Mouse (Mus musculus) testis, postnatal 10 days (tissue): ENCODE results near the gene Camta2.

Experiments used
- DNase-seq: peaks from one replicate; pipeline ENCODE4 v3.0.0; 2021; ENCODE audit warnings: low spot score

The Camta2 gene

GRCm38 (mm10) chr11:70647716-70648420 is 40.0 kb downstream of the Camta2 start:
- peak; percentile 66 for DNase-seq

- DNase-seq = peak; percentile 97
Observed at GRCm38 (mm10) chr11:70646691-70647650, 40.9 kb downstream of the Camta2 start, which contains the start of the genes Rnf167 and Slc25a11. TSS of gene Rnf167 (plus strand) at chr11:70647235. TSS of gene Slc25a11 (minus strand) at chr11:70647479.

- peak; percentile 63 for DNase-seq
Observed at GRCm38 (mm10) chr11:70646259-70646555, 41.7 kb downstream of the Camta2 start.

- no peak for DNase-seq
Observed at GRCm38 (mm10) chr11:70645461-70646258, 42.2 kb downstream of the Camta2 start.

- DNase-seq = no peak
Observed at GRCm38 (mm10) chr11:70644564-70645103, 43.3 kb downstream of the Camta2 start.

GRCm38 (mm10) chr11:70643051-70643450 is 44.9 kb downstream of the Camta2 start:
- DNase-seq = no peak

GRCm38 (mm10) chr11:70641241-70641640 is 46.7 kb downstream of the Camta2 start:
- DNase-seq = no peak

- no peak for DNase-seq
Observed at GRCm38 (mm10) chr11:70639976-70640375, 47.9 kb downstream of the Camta2 start.

- no peak for DNase-seq
Observed at GRCm38 (mm10) chr11:70638714-70639278, 49.1 kb downstream of the Camta2 start, which contains the start of gene Gp1ba. TSS of gene Gp1ba (plus strand) at chr11:70639122.

- no peak for DNase-seq
Observed at GRCm38 (mm10) chr11:70638293-70638692, 49.6 kb downstream of the Camta2 start.

GRCm38 (mm10) chr11:70637764-70638163 is 50.1 kb downstream of the Camta2 start:
- DNase-seq = no peak

- DNase-seq = no peak
Observed at GRCm38 (mm10) chr11:70635601-70636000, 52.3 kb downstream of the Camta2 start.

GRCm38 (mm10) chr11:70630129-70630528 is 57.8 kb downstream of the Camta2 start:
- DNase-seq = no peak

- DNase-seq = no peak
Observed at GRCm38 (mm10) chr11:70629557-70629956, 58.3 kb downstream of the Camta2 start.

GRCm38 (mm10) chr11:70628431-70628830 is 59.5 kb downstream of the Camta2 start:
- DNase-seq = no peak

GRCm38 (mm10) chr11:70626877-70627276 is 61.0 kb downstream of the Camta2 start:
- DNase-seq = no peak

GRCm38 (mm10) chr11:70625473-70625872 is 62.4 kb downstream of the Camta2 start:
- DNase-seq = peak; percentile 78

- no peak for DNase-seq
Observed at GRCm38 (mm10) chr11:70623053-70623742, 64.7 kb downstream of the Camta2 start.

- DNase-seq = no peak
Observed at GRCm38 (mm10) chr11:70621972-70622814, 65.7 kb downstream of the Camta2 start.
